Mouse (Mus musculus) olfactory bulb, adult 2 months (tissue): ENCODE data around the gene Sec24a.

ENCODE experiments used
- CTCF ChIP-seq: fragments of 200-500 bp; IDR thresholded peaks from 2 replicates; pipeline ENCODE4 v1.5.1; 2012; ENCODE audit warnings: low read depth, mild to moderate bottlenecking, low read length, moderate library complexity; ENCODE audit not compliant: insufficient read depth
- POLR2A ChIP-seq: fragments of 200-500 bp; IDR thresholded peaks from 2 replicates; pipeline ENCODE4 v1.6.1; 2012; ENCODE audit warnings: mild to moderate bottlenecking, low read depth, low read length, moderate library complexity; ENCODE audit not compliant: insufficient read depth

DNA sequence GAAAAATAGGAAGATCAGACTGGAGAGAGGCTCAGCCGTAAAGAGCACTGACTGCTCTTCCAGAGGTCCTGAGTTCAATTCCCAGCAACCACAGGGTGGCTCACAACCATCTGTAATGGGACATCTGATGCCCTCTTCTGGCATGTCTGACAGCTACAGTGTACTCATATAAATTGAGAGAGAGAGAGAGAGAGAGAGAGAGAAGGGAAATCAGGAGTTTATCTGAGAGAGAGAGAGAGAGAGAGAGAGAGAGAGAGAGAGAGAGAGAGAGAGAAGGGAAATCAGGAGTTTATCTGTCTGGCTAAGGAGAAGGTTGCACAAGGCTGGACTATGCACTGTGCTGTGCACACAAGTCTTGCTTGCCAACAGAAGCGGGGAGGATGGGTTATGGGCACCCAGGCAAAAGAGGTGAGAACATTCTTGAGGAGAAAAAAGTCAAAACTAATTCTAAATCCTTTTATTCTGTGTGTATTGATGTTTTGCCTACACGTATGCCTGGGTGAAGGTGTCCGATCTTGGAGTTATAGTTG, 110.5 kb downstream of the Sec24a start:
- TF ChIP-seq CTCF: no peak
- TF ChIP-seq POLR2A: no peak
